Mouse (Mus musculus): ENCODE results near the gene Auts2.

- TF ChIP-seq EP300 (IDR thresholded peaks at IDR 0.05; ENCODE audit: low read depth) (no peak), CTCF (IDR thresholded peaks at IDR 0.05; ENCODE audit: low read depth) (no peak)
These were observed 753.5 kb downstream of the Auts2 start for GRCm38 (mm10) chr5:131789601-131790000.
